ENCODE assay signal across 14 mouse cellular contexts in the genomic region with DNA sequence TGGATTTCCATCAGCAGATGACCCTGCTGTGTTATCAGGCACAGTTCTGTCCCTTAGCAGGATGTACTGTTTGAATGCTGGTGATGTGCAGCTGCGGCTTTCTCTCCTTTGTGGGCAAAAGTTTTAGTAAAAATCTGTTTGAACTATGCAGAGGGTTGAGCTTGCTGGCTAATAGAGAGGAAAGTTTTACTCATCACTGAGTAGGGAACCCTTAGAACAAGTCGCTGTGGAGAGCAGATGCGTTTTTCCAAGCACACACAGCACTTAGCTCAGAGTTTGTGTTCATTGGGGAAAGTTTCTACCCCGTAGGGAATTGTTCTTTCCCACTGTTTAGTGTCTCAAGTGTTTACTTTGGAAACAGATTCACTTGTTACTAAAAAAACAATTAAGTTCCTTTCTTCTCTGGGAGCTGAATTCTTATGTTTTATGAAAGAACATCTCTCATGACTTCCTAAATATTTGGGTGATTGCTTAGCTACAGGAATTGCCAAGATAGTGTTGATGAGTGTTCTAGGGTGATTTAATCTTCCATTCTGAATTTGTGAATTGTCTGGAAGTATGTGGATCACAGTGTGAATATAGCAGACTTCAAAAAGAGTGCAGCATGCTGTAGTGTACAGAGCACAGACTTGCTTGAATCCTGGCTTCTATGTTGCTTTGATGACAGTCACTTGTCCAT. TPM values are rescaled to one million over a fixed set of nuclear protein-coding genes. Genes with fewer than 3 reads are reported as not detected.
A peak's percentile ranks its signal among the peaks of the same experiment; 100 is the strongest.
DNase-seq lines count a peak whose midpoint lies in the region; ATAC-seq and TF ChIP-seq lines count a peak whose summit lies in the region.
"Had no signal": no experiment of that assay in that cellular context is flagged by ENCODE, and none has a peak within 500 bp of the region (broad histone marks: within the 10 kb centered on the region; RNA-seq: fewer than 3 reads in every experiment).

No protein-coding gene starts in this region.

- no peak overlapping the region for H3K4me2 ChIP-seq in midbrain, postnatal 0 days (ENCODE audit: low read depth, low read length, poor library complexity, severe bottlenecking)
- no peak overlapping the region for H3K4me2 ChIP-seq in heart, embryonic 12.5 days
- no peak overlapping the region for H3K4me2 ChIP-seq in stomach, postnatal 0 days (replicated peaks; ENCODE audit: low read depth)
- H3K4me2 ChIP-seq: liver, embryonic 12.5 days had no signal

- H3K27ac ChIP-seq in midbrain, postnatal 0 days (ENCODE audit: low read depth, low read length), result no peak overlapping the region
- no peak overlapping the region for H3K27ac ChIP-seq in midbrain, embryonic 10.5 days (replicated peaks)
- H3K27ac ChIP-seq in heart, embryonic 12.5 days (ENCODE audit: poor library complexity, severe bottlenecking), result peak overlapping the region; percentile 77
- no peak overlapping the region for H3K27ac ChIP-seq in stomach, postnatal 0 days (replicated peaks)
- H3K27ac ChIP-seq: liver, embryonic 12.5 days had no signal

- no peak for TF ChIP-seq EP300 in stomach, postnatal 0 days (optimal IDR thresholded peaks at IDR 0.05)

- H3K9me3 ChIP-seq in midbrain, postnatal 0 days (ENCODE audit: low read length), result no peaks in the 10 kb centered on the region
- no peaks in the 10 kb centered on the region for H3K9me3 ChIP-seq in midbrain, embryonic 10.5 days (replicated peaks)
- H3K9me3 ChIP-seq in heart, embryonic 12.5 days (replicated peaks), result no peaks in the 10 kb centered on the region
- H3K9me3 ChIP-seq in stomach, postnatal 0 days (ENCODE audit: control insufficient read depth, low read length), result no peaks in the 10 kb centered on the region
- H3K9me3 ChIP-seq: liver, embryonic 12.5 days had no signal

- 76% methylated on average over 4 of the region's 4 CpGs for WGBS in midbrain, postnatal 0 days
- WGBS in midbrain, embryonic 10.5 days, result 82% methylated on average over 4 of the region's 4 CpGs
- WGBS in heart, embryonic 12.5 days, result 63% methylated on average over 4 of the region's 4 CpGs
- WGBS in stomach, postnatal 0 days, result 59% methylated on average over 4 of the region's 4 CpGs

- no peak overlapping the region for H3K9ac ChIP-seq in midbrain, postnatal 0 days (replicated peaks; ENCODE audit: low read length, poor library complexity, severe bottlenecking)
- no peak overlapping the region for H3K9ac ChIP-seq in heart, embryonic 12.5 days
- no peak overlapping the region for H3K9ac ChIP-seq in stomach, postnatal 0 days (ENCODE audit: low read length)
- H3K9ac ChIP-seq: liver, embryonic 12.5 days had no signal

- H3K27me3 ChIP-seq in midbrain, postnatal 0 days (ENCODE audit: insufficient read depth, low read length), result no peaks in the 10 kb centered on the region
- no peaks in the 10 kb centered on the region for H3K27me3 ChIP-seq in midbrain, embryonic 10.5 days (ENCODE audit: low read depth, poor library complexity, severe bottlenecking)
- no peaks in the 10 kb centered on the region for H3K27me3 ChIP-seq in heart, embryonic 12.5 days (replicated peaks)
- H3K27me3 ChIP-seq in stomach, postnatal 0 days (ENCODE audit: control insufficient read depth, insufficient read depth, low read length), result no peaks in the 10 kb centered on the region
- H3K27me3 ChIP-seq: liver, embryonic 12.5 days had no signal

- H3K4me3 ChIP-seq in midbrain, postnatal 0 days (ENCODE audit: low read depth, low read length), result no peak overlapping the region
- H3K4me3 ChIP-seq in midbrain, embryonic 10.5 days, result no peak overlapping the region
- H3K4me3 ChIP-seq in heart, embryonic 12.5 days, result no peak overlapping the region
- no peak overlapping the region for H3K4me3 ChIP-seq in stomach, postnatal 0 days (ENCODE audit: low read depth, low read length)
- H3K4me3 ChIP-seq: liver, embryonic 12.5 days; myocyte had no signal

- no peaks in the 10 kb centered on the region for H3K4me1 ChIP-seq in midbrain, postnatal 0 days (ENCODE audit: insufficient read depth, low read length)
- H3K4me1 ChIP-seq in midbrain, embryonic 10.5 days, result no peaks in the 10 kb centered on the region
- H3K4me1 ChIP-seq in heart, embryonic 12.5 days (replicated peaks), result peaks cover 19% of the 10 kb centered on the region
- H3K4me1 ChIP-seq in stomach, postnatal 0 days (replicated peaks; ENCODE audit: control insufficient read depth, insufficient read depth), result no peaks in the 10 kb centered on the region
- H3K4me1 ChIP-seq: liver, embryonic 12.5 days had no signal

- peak; percentile 58 for DNase-seq in gastrocnemius, adult 18-20 months (ENCODE audit: low spot score)
- DNase-seq in gastrocnemius, postnatal 25 days, result no peak
- peak; percentile 16 for DNase-seq in midbrain, postnatal 0 days (ENCODE audit: low spot score)
- no peak for DNase-seq in midbrain, embryonic 10.5 days (ENCODE audit: low spot score)
- no peak for DNase-seq in urinary bladder, adult 18-20 months (ENCODE audit: low spot score in 2 of 2)
- DNase-seq in stomach, postnatal 0 days (ENCODE audit: low spot score), result no peak
- DNase-seq: adrenal gland, adult 2 months; gastrocnemius, postnatal 14 days; lung, postnatal 36 days; spleen, adult 18-20 months had no signal

- TF ChIP-seq CTCF in midbrain, postnatal 0 days (IDR thresholded peaks at IDR 0.05), result no peak
- TF ChIP-seq CTCF in stomach, postnatal 0 days (IDR thresholded peaks at IDR 0.05; ENCODE audit: low read depth), result no peak

- no peak for ATAC-seq in midbrain, postnatal 0 days (ENCODE audit: low FRiP score)
- ATAC-seq in heart, embryonic 12.5 days (ENCODE audit: insufficient number of reproducible peaks, low FRiP score), result peak; percentile 53; the same call in 1 of the 2 replicates
- ATAC-seq in monocyte, adult 5-6 weeks (replicated peaks; ENCODE audit: insufficient number of reproducible peaks, low FRiP score, low TSS enrichment, poor library complexity, severe bottlenecking), result no peak
- no peak for ATAC-seq in stomach, postnatal 0 days (ENCODE audit: low FRiP score, low TSS enrichment)
- ATAC-seq: liver, embryonic 12.5 days had no signal

- H3K36me3 ChIP-seq in midbrain, postnatal 0 days (ENCODE audit: insufficient read depth, low read length), result peaks cover 45% of the 10 kb centered on the region
- peaks cover 80% of the 10 kb centered on the region for H3K36me3 ChIP-seq in midbrain, embryonic 10.5 days
- peaks cover 59% of the 10 kb centered on the region for H3K36me3 ChIP-seq in heart, embryonic 12.5 days
- H3K36me3 ChIP-seq in stomach, postnatal 0 days (ENCODE audit: control insufficient read depth, insufficient read depth, low read length), result peaks cover 20% of the 10 kb centered on the region

RNA-seq across cellular contexts. Expression of gene Ankfy1, which starts 45.2 kb away (rescaled TPM):
- total RNA-seq in gastrocnemius, adult 18-20 months (2021), result 1 to 10 TPM; 7.0 to 8.3 TPM
- 1 to 10 TPM; 8.0 to 9.0 TPM for total RNA-seq in gastrocnemius, postnatal 25 days (2021)
- total RNA-seq in midbrain, postnatal 0 days (2014; rRNA removed), result 48.1 and 66.8 TPM in 2 replicates
- polyA plus RNA-seq in midbrain, postnatal 0 days (2015; fragmentation: Nextera tagmentation; extraction: Ambion mirVana), result 15.6 and 19.6 TPM in 2 replicates
- polyA plus RNA-seq in midbrain, embryonic 10.5 days (2016; fragmentation: Nextera tagmentation; extraction: Ambion mirVana), result 24.6 and 29.9 TPM in 2 replicates
- 25.8 and 27.8 TPM in 2 replicates for polyA plus RNA-seq in heart, embryonic 12.5 days (2016; fragmentation: Nextera tagmentation; extraction: Ambion mirVana)
- total RNA-seq in monocyte, adult 5-6 weeks (2017), result 44.4 to 81.8 TPM (median 44.6 TPM) in 3 replicates
- 7.7 and 8.4 TPM in 2 replicates for polyA plus RNA-seq in stomach, postnatal 0 days (2015; fragmentation: Nextera tagmentation; extraction: Ambion mirVana)

Comparison
In these comparisons a context has a peak if more than half of its experiments do, and no peak if none do; other contexts are left out.
1. DNase-seq: peak in gastrocnemius, adult 18-20 months (single experiment) and midbrain, postnatal 0 days (single experiment); none in gastrocnemius, postnatal 25 days (single experiment), midbrain, embryonic 10.5 days (single experiment), urinary bladder, adult 18-20 months (0 of 2) and stomach, postnatal 0 days (single experiment).